Mouse (Mus musculus): ENCODE data around the gene Angptl2. TPM values are rescaled to one million over a fixed set of nuclear protein-coding genes. Genes with fewer than 3 reads are reported as not detected.
"Not testable (repeated sequence)": the region's sequence is repeated elsewhere in the genome, so short reads cannot be mapped to it uniquely, and the experiment has no call there.

Gene Angptl2
- total and polyA plus RNA-seq, 3 experiments: 0.04 to 0.21 TPM; not detected in 1

- no peaks in the 10 kb centered on the region for H3K9me3 ChIP-seq (replicated peaks; ENCODE audit: low read length)
- TF ChIP-seq EP300 (IDR thresholded peaks at IDR 0.05; ENCODE audit: low read length) (no peak), UBTF (IDR thresholded peaks at IDR 0.05; ENCODE audit: low read depth, low read length) (no peak), TBP (conservative IDR thresholded peaks at IDR 0.05; ENCODE audit: low read depth, low read length) (no peak), ETS1 (conservative IDR thresholded peaks at IDR 0.05; ENCODE audit: low read depth, low read length) (no peak), TCF12 (IDR thresholded peaks at IDR 0.05; ENCODE audit: low read depth, low read length) (no peak), ELF1 (IDR thresholded peaks at IDR 0.05; ENCODE audit: low read depth, low read length) (no peak), CHD2 (IDR thresholded peaks at IDR 0.05; ENCODE audit: low read length) (no peak), ZMIZ1 (IDR thresholded peaks at IDR 0.05; ENCODE audit: low read depth, low read length) (no peak), RAD21 (IDR thresholded peaks at IDR 0.05; ENCODE audit: low read depth, low read length) (no peak), POLR2AphosphoS2 (IDR thresholded peaks at IDR 0.05; ENCODE audit: low read depth, low read length) (no peak), BHLHE40 (IDR thresholded peaks at IDR 0.05; ENCODE audit: low read depth, low read length) (no peak), CHD1 (IDR thresholded peaks at IDR 0.05; ENCODE audit: low read depth, low read length) (no peak), NELFE (IDR thresholded peaks at IDR 0.05; ENCODE audit: low read depth, low read length) (no peak), SMC3 (IDR thresholded peaks at IDR 0.05; ENCODE audit: low read depth, low read length) (no peak), MXI1 (IDR thresholded peaks at IDR 0.05; ENCODE audit: low read depth, low read length) (no peak), RCOR1 (conservative IDR thresholded peaks at IDR 0.05; ENCODE audit: low read depth, low read length) (no peak), GABPA (IDR thresholded peaks at IDR 0.05; ENCODE audit: insufficient replicate concordance, low read depth, low read length) (no peak), CTCF (conservative IDR thresholded peaks at IDR 0.05 in 1 of 2, IDR thresholded peaks at IDR 0.05 in 1 of 2; ENCODE audit: low read depth in 2 of 2, low read length in 2 of 2) (no peak)
- no peak overlapping the region for H3K9ac ChIP-seq (ENCODE audit: insufficient read depth, low read depth)
- H3K4me2 ChIP-seq (ENCODE audit: insufficient read depth, low read depth, poor library complexity, severe bottlenecking): no peak overlapping the region
- H3K79me2 ChIP-seq (replicated peaks; ENCODE audit: control insufficient read depth, extremely low read depth, insufficient read depth, poor library complexity, severe bottlenecking): no peaks in the 10 kb centered on the region
- H3K27ac ChIP-seq (ENCODE audit: insufficient read depth, low read depth): no peak overlapping the region
- H3K4me1 ChIP-seq (ENCODE audit: control insufficient read depth in 1 of 2, insufficient read depth in 2 of 2): peaks cover 6 to 33% of the 10 kb centered on the region in 2 experiments
- H3K36me3 ChIP-seq (replicated peaks in 1 of 2; ENCODE audit: control insufficient read depth in 1 of 2, insufficient read depth in 1 of 2, low read length in 1 of 2): no peaks in the 10 kb centered on the region
- dilution Hi-C loops (cut with MboI; ENCODE audit: extremely low pct_ligation_motif_present, extremely low pct_unique_long_range_greater_than_20kb, low sequenced_read_pairs): no loop called here
- no peaks in the 10 kb centered on the region for H3K27me3 ChIP-seq (replicated peaks)
- no peak overlapping the region for H3K4me3 ChIP-seq (replicated peaks in 1 of 3; ENCODE audit: low read depth in 2 of 3, low read length in 2 of 3, poor library complexity in 1 of 3)
- in situ Hi-C loops (cut with MboI; ENCODE audit: low pct_ligation_motif_present, low pct_unique_long_range_greater_than_20kb, low sequenced_read_pairs): no loop called here
- DNase-seq (ENCODE audit: extremely low read depth): no peak
These were observed 5.0 kb upstream of the Angptl2 start for GRCm38 (mm10) chr2:33210841-33211240.

GRCm38 (mm10) chr2:33211263-33211662, 4.6 kb upstream of the Angptl2 start:
- H3K4me3 ChIP-seq (replicated peaks in 1 of 3; ENCODE audit: low read depth in 2 of 3, low read length in 2 of 3, poor library complexity in 1 of 3); dilution Hi-C loops (cut with MboI; ENCODE audit: extremely low pct_ligation_motif_present, extremely low pct_unique_long_range_greater_than_20kb, low sequenced_read_pairs); H3K36me3 ChIP-seq (replicated peaks in 1 of 2; ENCODE audit: control insufficient read depth in 1 of 2, insufficient read depth in 1 of 2, low read length in 1 of 2); H3K79me2 ChIP-seq (replicated peaks; ENCODE audit: control insufficient read depth, extremely low read depth, insufficient read depth, poor library complexity, severe bottlenecking); DNase-seq (ENCODE audit: extremely low read depth); H3K27me3 ChIP-seq (replicated peaks); in situ Hi-C loops (cut with MboI; ENCODE audit: low pct_ligation_motif_present, low pct_unique_long_range_greater_than_20kb, low sequenced_read_pairs); H3K4me2 ChIP-seq (ENCODE audit: insufficient read depth, low read depth, poor library complexity, severe bottlenecking); H3K9me3 ChIP-seq (replicated peaks; ENCODE audit: low read length); H3K27ac ChIP-seq (ENCODE audit: insufficient read depth, low read depth); H3K9ac ChIP-seq (ENCODE audit: insufficient read depth, low read depth): not testable (repeated sequence)
- peaks cover 6 to 31% of the 10 kb centered on the region in 2 experiments for H3K4me1 ChIP-seq (ENCODE audit: control insufficient read depth in 1 of 2, insufficient read depth in 2 of 2)
